21 mouse cellular contexts compared by ENCODE assay signal in the genomic region with DNA sequence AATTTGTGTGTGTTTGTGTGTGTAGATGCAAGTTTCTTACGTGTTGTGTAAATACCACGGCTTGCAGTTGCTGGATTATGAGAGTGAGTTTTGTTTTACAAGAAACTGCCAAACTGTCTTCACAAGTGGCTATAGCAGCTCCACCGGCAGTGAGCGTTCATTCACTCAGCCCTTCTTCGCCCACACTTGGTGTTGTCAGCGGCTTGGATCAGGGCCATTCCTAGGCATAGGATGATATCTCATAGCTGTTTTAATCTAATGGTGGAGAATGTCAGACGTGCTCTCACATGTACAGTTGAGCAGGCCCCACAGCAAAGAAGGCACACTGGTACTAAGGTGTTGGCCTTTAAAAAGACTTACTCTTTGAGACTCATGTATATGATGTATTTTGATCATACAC.
A peak's percentile ranks its signal among the peaks of the same experiment; 100 is the strongest.
DNase-seq lines count a peak whose midpoint lies in the region; ATAC-seq and TF ChIP-seq lines count a peak whose summit lies in the region.
"Had no signal": no experiment of that assay in that cellular context is flagged by ENCODE, and none has a peak within 500 bp of the region (broad histone marks: within the 10 kb centered on the region; RNA-seq: fewer than 3 reads in every experiment).

No protein-coding gene starts in this region.

- DNase-seq in frontal cortex, postnatal 25 days (ENCODE audit: low spot score in 2 of 2), result no peak
- peak; percentile 37 to 52 for DNase-seq in left cerebral cortex, adult 2 months (ENCODE audit: extremely low spot score in 1 of 2, low spot score in 2 of 2)
- no peak for DNase-seq in left cerebral cortex, adult 11 months (ENCODE audit: low spot score)
- no peak for DNase-seq in embryonic facial prominence, embryonic 14.5 days (ENCODE audit: low spot score)
- DNase-seq in right cerebral cortex, postnatal 14 days, result peak; percentile 58
- DNase-seq in kidney, adult 9 months, result no peak
- DNase-seq in gastrocnemius, postnatal 14 days, result no peak
- DNase-seq: B cell, adult 2 months; cerebellum, adult 11-12 months; heart, postnatal 36 days; kidney, adult 8-10 months; kidney, postnatal 4 days; lung, postnatal 14 days had no signal

- H3K9me3 ChIP-seq in embryonic facial prominence, embryonic 14.5 days (ENCODE audit: control insufficient read depth, low read length), result 0 out of 2 replicates have a peak, but pooled peaks cover 8% of the 10 kb centered on the region
- H3K9me3 ChIP-seq: embryonic facial prominence, embryonic 12.5 days; forebrain, embryonic 15.5 days; liver, embryonic 12.5 days; neural tube, embryonic 15.5 days had no signal

- H3K4me2 ChIP-seq in embryonic facial prominence, embryonic 14.5 days (ENCODE audit: low read depth, low read length), result no peak overlapping the region
- H3K4me2 ChIP-seq: embryonic facial prominence, embryonic 12.5 days; forebrain, embryonic 15.5 days; liver, embryonic 12.5 days; neural tube, embryonic 15.5 days had no signal

- TF ChIP-seq CTCF in left cerebral cortex, adult 2 months (IDR thresholded peaks at IDR 0.05), result no peak

- no peak overlapping the region for H3K27ac ChIP-seq in left cerebral cortex, adult 2 months
- no peak overlapping the region for H3K27ac ChIP-seq in embryonic facial prominence, embryonic 14.5 days (replicated peaks; ENCODE audit: low read depth, low read length)
- H3K27ac ChIP-seq: embryonic facial prominence, embryonic 12.5 days; forebrain, embryonic 15.5 days; hindbrain, postnatal 0 days; liver, embryonic 12.5 days; midbrain, embryonic 10.5 days; neural tube, embryonic 15.5 days had no signal

- no peaks in the 10 kb centered on the region for H3K27me3 ChIP-seq in embryonic facial prominence, embryonic 14.5 days (replicated peaks; ENCODE audit: control insufficient read depth, insufficient read depth, low read length)
- H3K27me3 ChIP-seq: embryonic facial prominence, embryonic 12.5 days; forebrain, embryonic 15.5 days; liver, embryonic 12.5 days; neural tube, embryonic 15.5 days; Patski had no signal

- no peak overlapping the region for H3K9ac ChIP-seq in embryonic facial prominence, embryonic 14.5 days (ENCODE audit: low read depth, low read length)
- H3K9ac ChIP-seq: embryonic facial prominence, embryonic 12.5 days; forebrain, embryonic 15.5 days; liver, embryonic 12.5 days; neural tube, embryonic 15.5 days had no signal

- peaks cover 17% of the 10 kb centered on the region for H3K4me1 ChIP-seq in embryonic facial prominence, embryonic 14.5 days (ENCODE audit: control insufficient read depth, insufficient read depth, low read length)
- H3K4me1 ChIP-seq: liver, embryonic 12.5 days had no signal

- intact Hi-C loops in left cerebral cortex, adult 2 months (cut with DNase I), result no loop called here
- intact Hi-C loops in gastrocnemius, postnatal 14 days (cut with DNase I; ENCODE audit: low total_unique reads), result no loop called here

- H3K4me3 ChIP-seq in left cerebral cortex, adult 2 months, result no peak overlapping the region
- no peak overlapping the region for H3K4me3 ChIP-seq in embryonic facial prominence, embryonic 14.5 days (ENCODE audit: low read depth, low read length)
- H3K4me3 ChIP-seq: embryonic facial prominence, embryonic 12.5 days; forebrain, embryonic 15.5 days; liver, embryonic 12.5 days; midbrain, embryonic 10.5 days; neural tube, embryonic 15.5 days had no signal

- WGBS in embryonic facial prominence, embryonic 14.5 days, result 86% methylated on average over 7 of the region's 7 CpGs

- peak; percentile 87 for ATAC-seq in frontal cortex, adult (ENCODE audit: low TSS enrichment)
- ATAC-seq in embryonic facial prominence, embryonic 14.5 days (ENCODE audit: low read depth), result peak; percentile 11; the same call in 1 of the 2 replicates
- ATAC-seq: forebrain, embryonic 15.5 days; hindbrain, postnatal 0 days; liver, embryonic 12.5 days; Patski had no signal

- no peaks in the 10 kb centered on the region for H3K36me3 ChIP-seq in embryonic facial prominence, embryonic 14.5 days (ENCODE audit: control insufficient read depth, insufficient read depth, low read length)
- H3K36me3 ChIP-seq: forebrain, embryonic 15.5 days had no signal

Comparison
In these comparisons a context has a peak if more than half of its experiments do, and no peak if none do; other contexts are left out.
1. DNase-seq: peak in left cerebral cortex, adult 2 months (2 of 2) and right cerebral cortex, postnatal 14 days (single experiment); none in frontal cortex, postnatal 25 days (0 of 2), left cerebral cortex, adult 11 months (single experiment), embryonic facial prominence, embryonic 14.5 days (single experiment), kidney, adult 9 months (single experiment) and gastrocnemius, postnatal 14 days (single experiment).